Mouse (Mus musculus) CD4-positive helper T cell, adult 2 months (primary cell): ENCODE results near the gene Syt1.

Experiments
- DNase-seq: peaks from one replicate; pipeline ENCODE4 v3.0.0-alpha.2; 2012; ENCODE audit warnings: low read depth, missing footprints, low spot score

Gene Syt1

DNA sequence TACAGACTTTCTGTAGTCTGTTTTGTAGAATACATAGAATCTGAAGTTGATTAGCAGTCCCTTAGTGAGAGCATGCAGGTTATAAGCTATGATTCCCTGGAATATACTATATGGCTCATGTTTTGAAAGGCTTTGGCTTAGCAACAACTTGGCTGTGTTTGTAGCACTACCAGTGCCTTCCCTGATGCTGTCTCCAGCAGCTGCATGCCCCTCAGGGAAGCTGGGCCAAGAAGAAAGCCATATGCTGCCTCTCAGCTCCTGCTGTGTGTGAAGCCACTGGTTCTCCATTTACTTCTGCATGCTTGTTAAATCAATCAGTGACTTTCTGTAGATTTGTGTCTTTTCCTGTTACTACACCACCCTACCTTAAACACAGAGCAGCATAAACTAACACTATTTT is 245.2 kb downstream of the Syt1 start:
- DNase-seq, result no peak

DNA sequence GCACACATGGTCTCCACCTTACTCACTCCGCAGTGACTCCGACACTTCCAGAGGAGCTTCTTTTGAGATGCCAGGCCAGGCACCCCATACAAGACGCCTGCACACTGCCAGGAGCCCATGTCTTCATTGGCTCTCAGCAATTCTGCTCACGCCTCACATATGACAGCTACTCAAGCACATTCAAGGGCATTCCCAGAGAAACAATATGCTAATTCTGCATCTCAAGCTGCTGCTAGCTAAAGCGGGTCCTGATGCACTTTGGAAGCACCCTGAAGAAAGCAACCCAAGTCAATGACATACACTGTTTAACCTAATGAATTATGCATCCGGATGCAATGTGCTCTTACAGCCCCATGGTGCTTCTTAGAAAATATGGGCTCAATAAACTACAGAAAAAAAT is 247.1 kb downstream of the Syt1 start:
- DNase-seq, result no peak

DNA sequence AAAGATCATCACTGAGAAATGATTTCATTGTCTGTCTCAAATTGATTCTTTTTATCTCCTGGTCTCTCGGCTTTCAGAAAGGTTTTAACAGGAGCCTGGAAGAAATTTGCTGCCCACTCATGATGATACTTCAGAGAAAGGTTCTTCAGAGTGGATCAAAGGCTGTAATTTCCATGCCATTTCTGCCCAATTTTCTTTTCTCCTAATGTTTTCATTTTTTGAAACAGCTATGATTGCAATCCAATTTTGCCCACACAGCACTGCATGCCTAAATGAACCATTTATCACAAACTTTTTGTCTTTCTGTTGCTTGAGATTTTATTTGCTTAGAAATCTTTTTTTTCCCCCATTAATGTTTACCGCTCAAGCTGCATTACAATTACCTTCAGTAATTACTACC is 257.5 kb downstream of the Syt1 start:
- DNase-seq, result no peak

DNA sequence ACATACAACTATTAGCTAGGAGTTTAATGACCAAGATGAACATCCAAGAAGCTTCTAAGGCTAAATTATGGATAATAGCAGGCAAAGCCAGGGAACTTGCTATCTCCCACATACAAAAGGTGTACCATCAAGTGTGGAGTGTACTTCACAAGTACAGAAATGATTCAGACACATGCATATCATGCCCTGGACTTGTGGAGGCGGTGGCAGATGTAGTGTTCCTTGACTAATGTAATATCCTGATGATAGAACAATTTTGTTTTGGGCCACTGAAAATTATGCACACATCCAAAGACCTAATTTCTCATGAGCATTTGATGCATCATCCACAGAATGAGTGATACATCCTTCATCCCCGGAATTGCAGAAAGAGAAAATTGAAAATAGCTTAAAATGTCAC is 267.0 kb downstream of the Syt1 start:
- no peak for DNase-seq

DNA sequence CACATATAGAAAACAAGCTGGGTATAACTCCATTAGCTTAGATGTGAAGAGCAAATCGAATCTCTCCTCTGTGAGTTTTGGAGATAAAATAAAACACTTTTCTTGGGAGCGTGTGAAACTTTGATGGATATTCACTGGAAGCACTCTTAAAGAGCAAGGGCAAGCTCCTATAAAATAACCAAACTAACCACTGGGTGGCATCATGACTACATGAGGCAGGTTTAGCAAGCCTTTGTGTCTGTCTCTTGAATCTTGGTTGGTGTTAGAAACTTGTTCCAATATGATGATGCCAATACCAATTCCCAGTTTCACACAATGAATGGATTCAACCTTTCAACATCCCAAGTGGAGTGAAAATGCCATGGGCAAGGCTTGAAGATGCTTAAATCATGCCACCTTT is 276.8 kb downstream of the Syt1 start:
- DNase-seq, result no peak

DNA sequence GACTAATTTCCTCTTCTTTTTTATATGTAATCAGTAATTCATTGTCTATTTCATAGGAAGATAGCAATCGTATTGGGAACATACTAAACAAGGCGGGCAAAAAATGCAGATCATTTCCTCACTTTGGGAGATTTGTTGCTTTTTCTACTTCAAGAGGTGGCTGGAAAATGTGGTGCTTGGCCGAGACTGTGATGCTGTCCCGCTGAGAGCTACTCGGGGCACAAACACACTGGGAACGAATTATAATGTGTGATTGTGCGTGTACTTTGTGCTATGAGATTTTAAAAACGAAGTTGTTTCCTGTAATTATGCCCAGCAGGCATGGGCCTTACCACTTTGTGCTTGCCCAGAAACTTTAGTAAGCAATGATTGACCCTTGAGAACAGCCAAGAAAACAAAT is 281.8 kb downstream of the Syt1 start:
- DNase-seq, result no peak

DNA sequence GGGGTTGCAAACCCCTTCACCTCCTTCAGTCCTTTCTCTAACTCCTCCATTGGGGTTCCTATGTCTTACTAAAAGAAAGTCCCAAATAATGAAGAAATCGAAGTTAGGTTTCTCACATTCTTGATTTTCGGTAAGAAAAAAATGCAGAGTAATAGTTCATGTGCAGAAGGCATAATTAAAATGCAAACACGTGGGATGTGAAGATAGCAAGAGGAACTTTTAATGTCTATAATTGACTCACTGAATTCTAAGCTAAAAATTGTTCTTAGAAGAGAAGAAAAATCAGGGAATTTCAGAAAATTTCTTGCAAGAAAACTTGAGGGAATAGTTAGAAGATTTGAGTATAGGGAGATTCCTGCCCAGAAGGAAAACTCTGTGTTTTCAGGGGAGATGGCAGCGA is 284.4 kb downstream of the Syt1 start:
- no peak for DNase-seq

DNA sequence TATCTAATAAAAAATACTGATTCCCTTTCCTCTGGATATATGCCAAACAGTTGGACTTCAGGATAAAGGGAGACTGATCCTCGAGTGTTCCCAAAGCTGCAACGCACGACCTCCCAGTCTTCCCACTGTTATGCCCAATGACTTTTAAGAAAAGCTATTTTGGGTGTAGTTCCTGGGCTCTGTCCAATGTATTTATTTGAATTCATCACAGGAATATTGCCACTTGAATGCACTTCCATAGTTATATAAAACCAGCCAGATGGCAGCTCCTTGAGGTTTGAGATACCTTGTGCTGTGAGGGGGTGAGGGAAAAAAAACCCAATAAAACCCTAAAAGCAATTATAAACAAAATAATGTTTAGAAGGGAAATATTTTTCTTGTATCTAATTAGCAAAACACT is 285.9 kb downstream of the Syt1 start:
- no peak for DNase-seq

DNA sequence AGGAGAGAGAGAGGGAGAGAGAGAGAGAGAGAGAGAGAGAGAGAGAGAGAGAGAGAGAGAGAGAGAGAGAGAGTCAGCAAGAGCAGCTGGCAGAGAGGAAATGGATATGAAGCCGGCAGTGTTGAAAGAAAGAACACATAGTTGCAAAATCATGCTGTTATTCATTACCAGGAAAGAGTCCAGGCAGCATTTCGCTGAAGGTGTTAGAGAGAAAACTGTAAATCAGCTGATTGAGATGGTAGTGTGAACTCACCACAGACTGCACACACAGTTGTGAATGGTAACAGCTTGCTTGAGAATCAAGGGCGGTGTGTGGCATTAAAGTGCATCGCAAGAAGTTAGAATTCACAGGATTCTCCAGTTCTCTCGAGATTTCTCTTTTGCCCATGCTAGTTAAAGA is 300.3 kb downstream of the Syt1 start:
- DNase-seq, result no peak

DNA sequence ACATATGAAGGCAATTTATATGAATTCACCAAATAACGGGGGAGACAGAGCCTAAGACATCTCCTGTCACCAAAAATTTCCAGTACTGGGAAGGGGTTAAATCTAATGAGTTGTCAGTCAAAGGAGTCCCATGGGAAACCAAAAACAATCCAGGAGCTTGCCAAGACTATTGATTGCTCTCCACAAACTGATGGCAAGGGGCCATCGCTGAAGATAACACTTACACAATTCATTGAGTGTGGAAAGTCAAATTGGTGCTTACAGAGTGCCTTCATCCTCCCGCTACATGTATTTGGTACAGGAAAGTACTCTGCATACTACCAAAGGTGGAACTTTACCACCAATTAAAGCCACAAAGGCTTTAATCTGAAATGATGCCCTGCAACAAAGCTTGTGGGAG is 305.1 kb downstream of the Syt1 start:
- no peak for DNase-seq

DNA sequence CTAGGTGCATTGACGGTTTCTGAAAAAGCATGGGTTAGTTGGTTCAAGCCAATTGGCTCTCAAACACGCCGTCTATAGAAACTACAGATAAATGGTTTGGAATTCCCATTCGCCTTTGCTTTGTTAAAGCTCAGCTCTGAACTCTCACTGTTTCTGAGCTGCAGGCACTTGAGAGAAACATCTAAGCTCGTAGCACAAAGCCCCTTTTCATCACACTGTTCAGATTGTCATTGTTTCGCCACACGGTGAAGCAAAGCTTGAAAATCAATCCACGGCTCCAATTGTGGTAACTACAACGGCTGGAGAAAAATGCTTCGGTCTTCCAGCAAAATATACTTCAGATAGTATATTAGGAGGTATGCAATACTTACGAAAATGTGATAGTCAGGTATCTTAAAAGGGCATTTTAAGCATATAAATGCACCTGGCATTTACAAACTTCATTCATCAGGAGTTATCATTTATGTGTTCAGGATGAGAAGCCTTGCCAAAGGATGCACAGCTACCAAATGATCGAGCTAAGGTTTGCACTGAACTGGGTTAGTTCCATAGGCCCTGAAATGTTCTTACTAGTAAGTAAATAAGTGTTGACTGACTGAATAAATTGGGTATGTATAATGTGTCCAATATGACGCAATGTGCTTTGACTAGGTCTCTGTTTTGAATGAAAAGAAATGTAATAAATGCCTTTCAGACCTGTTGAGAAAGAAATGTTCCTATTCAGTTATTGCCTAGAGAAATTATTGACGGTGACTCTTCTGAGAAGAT is 309.2 kb downstream of the Syt1 start:
- DNase-seq, result no peak

DNA sequence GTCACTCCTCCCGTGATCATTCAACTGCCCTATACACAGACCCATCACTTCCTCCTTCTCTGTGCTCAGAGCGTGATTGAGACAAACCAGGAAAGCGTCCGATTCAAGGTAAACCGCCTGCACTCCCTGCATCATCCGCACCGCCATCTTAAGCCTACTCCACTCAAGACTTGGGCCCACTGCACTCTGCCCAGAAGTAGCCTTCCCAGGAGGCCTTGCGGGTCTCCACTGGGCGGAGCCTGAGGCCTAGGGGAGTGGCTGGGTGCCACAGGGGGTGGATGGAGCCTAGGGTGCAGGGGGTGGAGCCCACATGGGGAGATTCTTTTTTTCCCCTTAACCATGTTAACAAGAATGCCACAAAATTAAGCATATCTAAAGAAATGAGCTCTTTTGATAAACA is 310.8 kb downstream of the Syt1 start, which contains the start of gene Gm5136:
Gm5136 (minus strand) TSS at position 215 of the 400 bp plus-strand sequence.
- no peak for DNase-seq

DNA sequence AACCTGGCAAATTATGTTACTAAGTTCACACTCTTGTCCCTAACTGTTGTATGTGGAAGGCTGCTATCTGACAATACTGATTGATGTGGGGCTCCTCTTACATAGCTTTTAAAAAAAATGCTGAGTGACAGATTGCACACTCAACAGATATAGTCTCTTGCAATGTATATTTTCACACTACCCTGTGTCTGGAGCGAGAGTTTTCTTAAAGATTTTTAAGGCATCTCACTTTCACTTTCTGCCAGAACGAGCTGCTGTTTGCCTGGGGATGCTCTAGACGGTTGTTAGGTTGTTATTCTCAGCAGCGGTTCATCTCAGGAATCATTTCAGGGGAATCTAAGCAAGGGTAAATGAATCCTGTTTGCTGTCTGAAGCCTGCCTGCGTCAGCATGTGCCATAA is 313.7 kb downstream of the Syt1 start:
- no peak for DNase-seq

DNA sequence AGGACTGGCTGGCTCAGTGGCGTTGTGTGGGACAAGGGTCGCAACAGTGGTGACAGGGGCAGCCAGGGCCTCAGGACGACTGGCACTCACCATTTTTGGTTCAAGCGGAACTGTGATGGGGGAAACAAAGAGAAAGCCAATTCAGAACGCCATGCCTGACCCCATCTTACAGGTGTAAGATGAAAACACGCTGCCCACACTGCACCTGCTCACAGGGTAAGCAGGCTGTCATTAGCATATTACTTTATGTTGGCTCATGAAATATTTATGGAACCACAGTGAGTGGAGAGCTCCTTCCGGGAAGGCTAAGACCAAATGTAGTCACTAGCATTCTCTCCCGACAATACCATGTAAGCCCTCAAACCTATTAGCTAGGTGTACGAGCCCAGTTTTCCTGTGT is 319.8 kb downstream of the Syt1 start:
- DNase-seq, result no peak

DNA sequence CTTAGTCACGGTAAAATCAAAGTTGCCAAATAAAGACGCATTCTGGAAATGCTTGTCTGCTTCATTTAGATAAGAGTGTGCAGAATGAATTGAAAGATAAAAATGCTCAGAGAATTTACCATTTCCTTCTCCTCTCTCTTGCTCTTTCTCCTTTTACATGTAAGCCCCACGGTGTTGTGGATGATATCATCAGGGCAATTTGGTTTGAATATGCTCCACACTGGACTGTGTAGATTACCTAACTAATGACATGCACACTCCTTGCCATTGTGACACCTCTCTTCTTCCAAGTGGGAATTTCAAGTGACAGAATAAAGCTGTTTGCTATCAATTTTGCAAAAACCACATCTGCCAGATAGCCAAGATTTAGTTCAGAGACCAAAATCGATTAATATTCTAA is 324.1 kb downstream of the Syt1 start:
- DNase-seq, result no peak

DNA sequence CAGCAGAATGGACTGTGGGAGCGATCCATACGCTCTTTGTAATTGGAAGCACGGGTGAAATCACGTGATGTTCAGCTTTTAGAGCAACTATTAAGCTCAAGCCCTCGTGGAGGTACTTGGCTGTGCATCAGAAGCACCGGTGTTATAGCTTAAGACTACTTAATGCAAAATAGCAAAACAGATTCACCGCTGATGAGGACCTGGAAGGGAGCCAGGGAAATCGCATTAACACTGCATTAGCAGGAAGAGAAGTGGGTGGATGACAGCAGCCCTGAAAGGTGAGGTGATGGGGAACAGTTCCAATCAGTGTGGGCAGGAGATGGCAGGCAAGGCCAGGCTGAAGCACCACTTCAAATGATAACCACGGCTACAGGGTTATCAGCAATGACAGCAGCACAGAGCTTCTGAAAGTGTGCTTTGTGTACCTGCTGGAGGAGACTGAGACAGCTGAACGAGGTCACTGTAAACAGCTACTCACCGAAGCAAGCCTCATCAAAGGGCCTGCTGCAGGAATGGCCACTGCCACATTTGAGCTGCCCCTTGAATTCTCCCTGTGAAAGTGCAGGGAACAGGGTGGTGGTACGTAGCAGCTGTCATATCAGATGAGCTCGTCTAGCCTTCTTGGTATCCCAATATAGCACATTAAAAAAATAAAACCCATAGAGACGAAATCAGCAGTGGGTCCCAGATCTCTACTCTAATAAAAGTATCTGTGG is 330.9 kb downstream of the Syt1 start:
- DNase-seq, result no peak

DNA sequence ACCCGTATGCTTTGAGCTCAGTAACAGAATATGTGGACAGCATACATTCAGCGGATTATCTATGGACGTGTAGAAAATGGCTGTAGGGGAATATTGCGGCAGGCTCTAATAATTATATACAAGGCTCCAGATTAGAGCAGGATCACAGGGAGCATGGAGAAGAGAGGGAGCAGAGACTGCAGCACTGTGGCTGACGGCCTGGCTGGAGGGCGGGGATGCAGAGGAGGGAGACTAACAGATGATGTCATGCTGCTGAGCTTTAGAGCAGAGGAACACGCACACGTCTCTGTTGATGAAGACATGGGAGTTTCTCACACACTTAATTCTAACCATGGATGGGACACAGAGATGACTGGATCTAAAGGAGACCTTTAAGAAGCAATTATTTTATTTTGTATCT is 333.7 kb downstream of the Syt1 start:
- no peak for DNase-seq

DNA sequence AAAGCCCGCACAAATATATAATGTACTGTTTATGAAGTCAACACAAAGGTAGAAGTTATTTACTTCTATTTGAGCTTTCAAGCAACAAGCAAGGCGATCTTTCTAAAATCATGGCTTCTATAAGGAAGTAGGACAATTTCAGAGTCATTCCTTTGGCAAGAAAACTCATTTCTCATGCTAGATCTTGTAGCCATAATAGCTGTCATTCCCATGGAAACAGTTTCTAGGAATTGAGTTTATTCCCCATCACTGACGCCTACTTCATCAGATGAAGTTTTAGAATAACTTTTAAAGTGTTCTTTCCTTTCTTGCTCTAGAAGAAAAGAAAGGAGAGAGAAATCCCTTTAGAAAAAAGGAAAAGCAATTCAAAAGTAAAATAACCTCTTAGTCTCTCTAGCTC is 341.8 kb downstream of the Syt1 start:
- no peak for DNase-seq

DNA sequence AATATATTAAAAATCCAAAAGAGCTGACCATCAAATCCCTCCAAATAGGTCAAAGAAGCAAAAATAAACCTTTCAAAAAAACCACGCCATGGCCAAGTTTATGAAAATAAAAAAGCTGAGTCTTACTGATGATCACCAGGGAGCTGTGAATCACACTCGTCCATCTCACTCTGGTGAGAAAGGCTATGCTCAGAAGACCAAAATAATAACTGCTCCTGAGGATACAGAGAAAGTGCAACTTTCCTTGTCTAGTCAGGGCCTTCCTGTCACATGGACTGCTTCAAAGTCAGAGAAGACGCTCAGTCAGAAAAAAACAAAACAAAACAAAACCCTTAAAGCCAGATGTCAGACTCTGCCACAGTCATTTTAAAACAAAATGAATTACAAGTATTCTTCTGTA is 350.5 kb downstream of the Syt1 start:
- no peak for DNase-seq

DNA sequence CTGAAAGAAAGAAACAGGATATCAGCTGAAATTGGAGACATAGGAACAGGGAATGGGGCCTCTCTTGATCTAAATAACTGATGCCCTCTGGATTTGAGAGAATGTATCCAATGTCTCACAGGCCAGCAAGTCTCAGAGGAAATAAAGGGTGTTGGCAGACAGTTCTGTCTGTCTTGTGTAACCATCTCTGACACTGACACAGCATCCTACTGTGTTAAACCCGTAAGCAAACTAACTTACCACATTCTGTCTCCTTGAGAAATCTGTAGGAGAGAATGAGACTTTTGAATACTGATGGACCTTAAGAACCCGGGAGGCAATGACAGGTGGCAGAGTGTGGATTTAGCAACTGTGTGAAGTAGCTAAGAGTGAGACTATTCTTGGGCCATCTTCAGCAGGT is 352.5 kb downstream of the Syt1 start:
- no peak for DNase-seq

DNA sequence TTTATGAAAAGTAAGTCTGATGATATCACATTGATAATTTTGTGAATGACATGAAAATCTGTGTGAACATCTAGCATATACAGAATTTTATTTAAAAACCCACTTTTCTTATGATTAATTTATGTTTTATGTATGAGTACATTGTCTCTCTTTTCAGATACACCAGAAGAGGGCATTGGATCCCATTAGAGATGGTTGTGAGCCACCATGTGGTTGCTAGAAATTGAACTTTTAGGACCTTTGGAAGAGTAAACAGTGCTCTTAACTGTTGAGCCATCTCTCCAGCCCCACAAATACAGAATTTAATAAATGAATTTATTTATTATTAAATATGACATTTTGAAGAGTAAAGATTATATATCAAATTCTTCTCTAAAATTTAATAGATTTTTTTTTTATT is 353.1 kb downstream of the Syt1 start:
- no peak for DNase-seq

DNA sequence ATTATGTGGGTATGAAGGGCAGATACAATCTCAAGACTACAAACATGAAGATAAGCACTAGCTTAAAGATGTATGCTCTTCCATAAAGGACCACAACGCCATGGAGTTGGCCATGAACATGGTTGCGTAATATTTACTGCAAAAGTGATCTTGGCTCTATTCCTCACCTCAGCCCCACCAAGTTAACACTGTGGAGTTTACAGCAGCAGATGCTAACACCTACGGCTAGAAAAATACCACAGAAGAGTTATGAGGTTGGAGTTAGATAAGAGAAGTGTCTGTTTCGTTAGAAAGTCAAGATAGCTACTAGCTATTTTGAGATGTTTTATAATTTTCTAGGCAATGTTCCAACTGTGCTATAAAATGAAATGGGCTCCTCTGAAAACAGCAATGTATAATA is 353.9 kb downstream of the Syt1 start:
- no peak for DNase-seq

DNA sequence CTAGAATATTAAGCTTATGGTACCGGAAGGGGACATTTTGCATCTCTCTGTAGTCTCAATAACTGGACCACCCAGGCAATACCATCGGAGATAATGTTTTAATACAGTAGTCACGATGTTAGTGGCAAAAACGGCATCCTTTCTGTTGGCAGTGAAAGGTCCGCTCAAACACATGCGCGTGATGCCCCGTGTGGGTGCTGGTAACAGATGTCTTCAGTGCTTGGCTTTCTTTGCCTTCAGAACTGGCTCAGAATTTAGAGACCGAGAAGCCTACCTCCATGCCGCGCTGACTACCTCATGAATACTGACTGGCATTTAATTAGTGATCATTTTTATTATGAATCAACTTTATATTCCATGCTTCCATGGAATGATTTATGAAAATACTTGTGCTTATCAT is 355.7 kb downstream of the Syt1 start:
- no peak for DNase-seq
